Mouse (Mus musculus): Measurements from ENCODE around the gene Lrrc4c. TPM values are rescaled to one million over a fixed set of nuclear protein-coding genes. Genes with fewer than 3 reads are reported as not detected.

Gene Lrrc4c
- polyA plus RNA-seq, 1 experiment, result 19.9 TPM

- TF ChIP-seq POLR2A (IDR thresholded peaks at IDR 0.05; ENCODE audit: borderline replicate concordance, insufficient read depth, low read length) (no peak), CTCF (IDR thresholded peaks at IDR 0.05; ENCODE audit: borderline replicate concordance, insufficient read depth, low read depth, low read length) (no peak)
- 94% methylated on average over 3 of the region's 3 CpGs for WGBS
- no peak overlapping the region for H3K27ac ChIP-seq (ENCODE audit: insufficient read depth, low read length)
- no peaks in the 10 kb centered on the region for H3K27me3 ChIP-seq (ENCODE audit: control insufficient read depth, insufficient read depth, low read length)
- H3K4me3 ChIP-seq (replicated peaks; ENCODE audit: insufficient read depth, low read depth, low read length), result no peak overlapping the region
- H3K4me1 ChIP-seq (ENCODE audit: control insufficient read depth, insufficient read depth, low read length), result no peaks in the 10 kb centered on the region; the same call in 1 of the 2 replicates
- no peak for DNase-seq
These were observed 1272.6 kb downstream of the Lrrc4c start for GRCm38 (mm10) chr2:97590563-97590962.

DNA sequence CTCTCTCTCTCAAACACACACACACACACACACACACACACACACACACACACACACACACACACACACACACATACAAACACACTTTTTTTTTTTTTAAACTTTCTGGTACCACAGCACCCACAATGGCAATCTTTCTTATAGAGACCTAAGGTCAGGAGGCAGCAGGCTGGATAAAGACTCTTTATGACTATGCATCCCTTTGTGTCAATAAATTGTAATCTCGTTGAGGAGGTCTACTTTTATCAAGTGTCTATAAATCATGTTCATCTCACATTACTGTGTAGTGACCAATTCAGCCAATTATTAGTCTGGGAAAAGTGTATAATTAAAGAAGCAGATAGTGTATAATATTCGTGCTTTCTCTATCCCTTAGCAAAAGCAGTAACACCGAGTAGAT, 1286.2 kb downstream of the Lrrc4c start:
- TF ChIP-seq POLR2A (IDR thresholded peaks at IDR 0.05; ENCODE audit: borderline replicate concordance, insufficient read depth, low read length) (no peak), CTCF (IDR thresholded peaks at IDR 0.05; ENCODE audit: borderline replicate concordance, insufficient read depth, low read depth, low read length) (no peak)
- no peak overlapping the region for H3K27ac ChIP-seq (ENCODE audit: insufficient read depth, low read length)
- H3K4me1 ChIP-seq (ENCODE audit: control insufficient read depth, insufficient read depth, low read length), result peaks cover 2% of the 10 kb centered on the region; the same call in 1 of the 2 replicates
- no peaks in the 10 kb centered on the region for H3K27me3 ChIP-seq (ENCODE audit: control insufficient read depth, insufficient read depth, low read length)
- no peak overlapping the region for H3K4me3 ChIP-seq (replicated peaks; ENCODE audit: insufficient read depth, low read depth, low read length)
- WGBS, result 47% methylated on average over 3 of the region's 3 CpGs
- no peak for DNase-seq

- 56% methylated on average over 3 of the region's 3 CpGs for WGBS
- no peak for DNase-seq
- Histone ChIP-seq H3K4me1 (ENCODE audit: control insufficient read depth, insufficient read depth, low read length) (peaks cover 2% of the 10 kb centered on the region; the same call in 1 of the 2 replicates), H3K4me3 (replicated peaks; ENCODE audit: insufficient read depth, low read depth, low read length) (no peak overlapping the region), H3K27ac (ENCODE audit: insufficient read depth, low read length) (no peak overlapping the region), H3K27me3 (ENCODE audit: control insufficient read depth, insufficient read depth, low read length) (no peaks in the 10 kb centered on the region)
- no peak for TF ChIP-seq POLR2A (IDR thresholded peaks at IDR 0.05; ENCODE audit: borderline replicate concordance, insufficient read depth, low read length)
- TF ChIP-seq CTCF (IDR thresholded peaks at IDR 0.05; ENCODE audit: borderline replicate concordance, insufficient read depth, low read depth, low read length), result no peak
These were observed 1286.8 kb downstream of the Lrrc4c start for GRCm38 (mm10) chr2:97604688-97605215.

DNA sequence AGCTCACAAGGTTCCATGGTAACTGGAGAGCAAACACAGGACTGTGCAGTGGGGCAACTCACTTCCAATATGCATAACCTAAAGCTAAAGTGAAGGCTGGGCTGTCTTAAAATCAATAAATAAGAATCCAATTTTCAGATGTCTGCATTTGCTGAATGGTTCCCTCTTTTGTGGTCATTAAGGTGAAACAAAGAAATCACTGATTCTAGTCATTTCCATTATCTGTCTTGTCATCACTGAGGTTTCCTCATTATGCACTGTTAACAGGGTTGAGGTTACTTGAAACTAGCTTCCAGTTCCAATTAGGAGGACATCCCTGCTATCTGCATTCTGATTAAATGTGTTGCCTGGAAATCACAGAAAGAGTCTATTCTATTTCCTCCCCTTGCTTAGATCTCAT, 1291.5 kb downstream of the Lrrc4c start:
- TF ChIP-seq POLR2A (IDR thresholded peaks at IDR 0.05; ENCODE audit: borderline replicate concordance, insufficient read depth, low read length), result no peak
- TF ChIP-seq CTCF (IDR thresholded peaks at IDR 0.05; ENCODE audit: borderline replicate concordance, insufficient read depth, low read depth, low read length), result no peak
- DNase-seq, result no peak
- H3K27ac ChIP-seq (ENCODE audit: insufficient read depth, low read length), result no peak overlapping the region

DNA sequence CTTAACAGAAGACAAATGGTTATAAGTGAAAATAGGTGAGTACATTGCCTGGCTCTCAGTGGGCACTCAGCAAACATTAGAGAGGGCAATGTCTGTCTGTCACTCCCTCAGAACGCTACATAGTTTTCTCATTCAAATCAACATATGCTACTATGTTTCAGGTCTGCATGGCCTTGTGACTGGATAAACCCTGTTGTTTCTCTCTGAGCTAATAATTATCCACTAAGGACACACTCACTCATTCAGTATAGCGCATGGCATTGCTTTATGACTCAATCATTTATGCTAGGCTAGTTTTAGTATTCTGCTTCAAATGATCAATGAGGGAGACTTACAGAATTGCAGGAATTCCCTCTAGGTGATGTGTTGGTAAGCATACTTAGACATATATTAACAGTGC, 1292.6 kb downstream of the Lrrc4c start:
- WGBS, result 90% methylated on average over 2 of the region's 2 CpGs
- H3K4me3 ChIP-seq (replicated peaks; ENCODE audit: insufficient read depth, low read depth, low read length), result no peak overlapping the region
- H3K27ac ChIP-seq (ENCODE audit: insufficient read depth, low read length), result no peak overlapping the region
- H3K4me1 ChIP-seq (ENCODE audit: control insufficient read depth, insufficient read depth, low read length), result no peaks in the 10 kb centered on the region
- no peaks in the 10 kb centered on the region for H3K27me3 ChIP-seq (ENCODE audit: control insufficient read depth, insufficient read depth, low read length)
- no peak for DNase-seq
- TF ChIP-seq CTCF (IDR thresholded peaks at IDR 0.05; ENCODE audit: borderline replicate concordance, insufficient read depth, low read depth, low read length) (no peak), POLR2A (IDR thresholded peaks at IDR 0.05; ENCODE audit: borderline replicate concordance, insufficient read depth, low read length) (no peak)

More for the DNA sequence above, 1291.5 kb downstream of the Lrrc4c start:
- no peaks in the 10 kb centered on the region for H3K4me1 ChIP-seq (ENCODE audit: control insufficient read depth, insufficient read depth, low read length)
- no peak overlapping the region for H3K4me3 ChIP-seq (replicated peaks; ENCODE audit: insufficient read depth, low read depth, low read length)
- H3K27me3 ChIP-seq (ENCODE audit: control insufficient read depth, insufficient read depth, low read length), result no peaks in the 10 kb centered on the region

DNA sequence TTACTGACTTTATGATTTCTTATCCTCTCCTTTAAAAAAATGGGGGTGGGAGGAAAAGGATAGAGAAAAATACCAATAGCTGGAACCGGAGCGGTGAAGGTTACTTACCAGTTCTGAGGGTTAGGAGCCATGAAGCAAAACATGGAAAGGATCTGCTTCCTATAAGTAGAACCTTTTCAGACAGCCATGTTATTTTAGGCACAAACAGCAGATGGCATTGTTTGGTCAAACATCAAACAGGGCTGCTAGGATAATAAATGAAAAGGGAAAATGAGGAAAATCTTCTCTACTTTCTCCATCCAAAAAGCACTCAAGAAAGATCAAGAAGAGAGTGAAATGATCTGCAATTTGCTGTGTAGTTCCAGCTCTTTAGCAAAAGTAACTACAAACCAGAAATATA, 1296.8 kb downstream of the Lrrc4c start:
- peak; percentile 23; the same call in 1 of the 2 replicates for TF ChIP-seq CTCF (IDR thresholded peaks at IDR 0.05; ENCODE audit: borderline replicate concordance, insufficient read depth, low read depth, low read length)
- TF ChIP-seq POLR2A (IDR thresholded peaks at IDR 0.05; ENCODE audit: borderline replicate concordance, insufficient read depth, low read length), result no peak
- Histone ChIP-seq H3K4me3 (replicated peaks; ENCODE audit: insufficient read depth, low read depth, low read length) (no peak overlapping the region), H3K27me3 (ENCODE audit: control insufficient read depth, insufficient read depth, low read length) (no peaks in the 10 kb centered on the region), H3K4me1 (ENCODE audit: control insufficient read depth, insufficient read depth, low read length) (no peaks in the 10 kb centered on the region), H3K27ac (ENCODE audit: insufficient read depth, low read length) (no peak overlapping the region)
- 62% methylated on average over 2 of the region's 2 CpGs for WGBS
- DNase-seq, result peak in 1 of 2 experiments; percentile 26

- no peak for DNase-seq
- Histone ChIP-seq H3K4me3 (replicated peaks; ENCODE audit: insufficient read depth, low read depth, low read length) (no peak overlapping the region), H3K27me3 (ENCODE audit: control insufficient read depth, insufficient read depth, low read length) (no peaks in the 10 kb centered on the region), H3K4me1 (ENCODE audit: control insufficient read depth, insufficient read depth, low read length) (no peaks in the 10 kb centered on the region), H3K27ac (ENCODE audit: insufficient read depth, low read length) (no peak overlapping the region)
- TF ChIP-seq POLR2A (IDR thresholded peaks at IDR 0.05; ENCODE audit: borderline replicate concordance, insufficient read depth, low read length) (no peak), CTCF (IDR thresholded peaks at IDR 0.05; ENCODE audit: borderline replicate concordance, insufficient read depth, low read depth, low read length) (no peak)
- 84% methylated on average over 1 of the region's 1 CpGs for WGBS
These were observed 1300.6 kb downstream of the Lrrc4c start for GRCm38 (mm10) chr2:97618589-97618988.

DNA sequence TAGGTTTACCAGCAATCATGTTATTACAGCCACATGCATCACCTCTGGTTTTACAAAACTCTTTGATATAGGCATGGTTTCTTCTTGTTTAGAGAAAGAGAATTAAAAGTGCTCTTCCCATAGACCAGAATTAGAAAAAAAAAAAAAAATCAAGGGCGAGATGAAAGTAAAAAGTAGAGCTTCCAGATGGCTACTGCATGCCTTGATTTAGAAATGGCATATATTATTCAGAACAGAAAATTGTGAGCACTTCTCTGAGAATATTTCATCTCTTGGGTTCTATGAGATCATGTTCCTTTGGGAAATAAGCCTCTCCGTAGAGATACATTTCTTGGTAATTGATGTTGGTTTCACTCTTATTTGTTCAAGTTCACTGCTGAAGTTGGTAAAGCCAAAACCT, 1322.0 kb downstream of the Lrrc4c start:
- no peak overlapping the region for H3K27ac ChIP-seq (ENCODE audit: insufficient read depth, low read length)
- no peaks in the 10 kb centered on the region for H3K4me1 ChIP-seq (ENCODE audit: control insufficient read depth, insufficient read depth, low read length)
- WGBS, result 87% methylated on average over 2 of the region's 2 CpGs
- DNase-seq, result no peak
- H3K4me3 ChIP-seq (replicated peaks; ENCODE audit: insufficient read depth, low read depth, low read length), result no peak overlapping the region
- TF ChIP-seq CTCF (IDR thresholded peaks at IDR 0.05; ENCODE audit: borderline replicate concordance, insufficient read depth, low read depth, low read length), result no peak
- no peak for TF ChIP-seq POLR2A (IDR thresholded peaks at IDR 0.05; ENCODE audit: borderline replicate concordance, insufficient read depth, low read length)
- H3K27me3 ChIP-seq (ENCODE audit: control insufficient read depth, insufficient read depth, low read length), result no peaks in the 10 kb centered on the region

All from cerebellum, adult 2 months (tissue).